In the genomic region with DNA sequence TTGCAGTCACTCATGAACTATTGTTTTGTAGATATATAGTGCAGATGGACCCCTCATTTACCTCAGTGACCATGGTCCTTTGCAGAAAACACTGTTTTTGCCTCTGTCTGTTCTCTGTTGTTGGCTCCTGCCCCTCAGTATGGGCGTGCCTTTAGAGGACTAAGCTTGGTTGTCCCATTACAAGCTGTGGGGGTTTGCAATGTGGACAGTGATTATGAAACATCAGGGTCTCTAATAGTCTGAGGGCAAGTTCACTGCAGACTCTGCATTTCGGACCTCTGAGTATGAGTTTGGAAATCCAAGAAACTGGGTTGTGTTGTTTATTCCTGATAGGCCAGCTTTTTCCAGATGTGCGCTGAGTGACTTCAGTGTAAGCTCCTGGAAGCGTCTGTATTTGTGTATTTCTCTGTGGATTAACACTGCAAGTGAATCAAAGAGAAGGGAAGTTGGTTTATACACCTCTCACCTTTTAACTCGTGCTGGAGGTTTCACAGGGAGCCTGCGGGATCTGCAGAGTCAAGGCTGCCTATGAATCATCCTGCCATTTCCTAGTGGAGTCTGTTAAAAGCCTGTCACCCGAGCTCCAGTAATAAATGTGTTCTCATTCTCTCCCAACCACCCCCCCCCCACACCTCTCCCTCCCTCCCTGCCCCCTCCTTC, we compare ENCODE assay signal across 10 mouse cellular contexts. TPM values are rescaled to one million over a fixed set of nuclear protein-coding genes. Genes with fewer than 3 reads are reported as not detected.
DNase-seq lines count a peak whose midpoint lies in the region; ATAC-seq and TF ChIP-seq lines count a peak whose summit lies in the region.
"Had no signal": no experiment of that assay in that cellular context is flagged by ENCODE, and none has a peak within 500 bp of the region (broad histone marks: within the 10 kb centered on the region; RNA-seq: fewer than 3 reads in every experiment).

No protein-coding gene starts in this region.

- no peaks in the 10 kb centered on the region for H3K27me3 ChIP-seq in embryonic facial prominence, embryonic 11.5 days (ENCODE audit: control insufficient read depth, insufficient read depth, low read length)
- no peaks in the 10 kb centered on the region for H3K27me3 ChIP-seq in embryonic facial prominence, embryonic 10.5 days (replicated peaks; ENCODE audit: low read depth, poor library complexity, severe bottlenecking)
- H3K27me3 ChIP-seq in kidney, postnatal 0 days (ENCODE audit: insufficient read depth, low read length): no peaks in the 10 kb centered on the region
- no peaks in the 10 kb centered on the region; the same call in 1 of the 2 replicates for H3K27me3 ChIP-seq in midbrain, embryonic 16.5 days (ENCODE audit: control insufficient read depth, insufficient read depth, low read depth, low read length)
- H3K27me3 ChIP-seq: liver, embryonic 12.5 days had no signal

- H3K36me3 ChIP-seq in embryonic facial prominence, embryonic 11.5 days (replicated peaks; ENCODE audit: control insufficient read depth, insufficient read depth, low read depth, low read length): no peaks in the 10 kb centered on the region
- H3K36me3 ChIP-seq in embryonic facial prominence, embryonic 10.5 days (replicated peaks): no peaks in the 10 kb centered on the region
- no peaks in the 10 kb centered on the region for H3K36me3 ChIP-seq in kidney, postnatal 0 days (ENCODE audit: insufficient read depth, low read length)
- no peaks in the 10 kb centered on the region for H3K36me3 ChIP-seq in midbrain, embryonic 16.5 days (ENCODE audit: control insufficient read depth, insufficient read depth, low read length)
- H3K36me3 ChIP-seq: liver, embryonic 12.5 days had no signal

- H3K9ac ChIP-seq in embryonic facial prominence, embryonic 11.5 days (replicated peaks; ENCODE audit: low read length): no peak overlapping the region
- H3K9ac ChIP-seq in kidney, postnatal 0 days (ENCODE audit: low read depth, low read length): no peak overlapping the region
- H3K9ac ChIP-seq in midbrain, embryonic 16.5 days (ENCODE audit: low read depth, low read length): no peak overlapping the region
- H3K9ac ChIP-seq: liver, embryonic 12.5 days had no signal

- no peak overlapping the region for H3K4me2 ChIP-seq in embryonic facial prominence, embryonic 11.5 days (ENCODE audit: low read depth, low read length)
- no peak overlapping the region for H3K4me2 ChIP-seq in kidney, postnatal 0 days (ENCODE audit: low read length)
- H3K4me2 ChIP-seq in midbrain, embryonic 16.5 days (ENCODE audit: low read length): no peak overlapping the region
- H3K4me2 ChIP-seq: liver, embryonic 12.5 days had no signal

- H3K27ac ChIP-seq in embryonic facial prominence, embryonic 11.5 days (replicated peaks; ENCODE audit: low read depth, low read length): no peak overlapping the region
- H3K27ac ChIP-seq in embryonic facial prominence, embryonic 10.5 days (replicated peaks): no peak overlapping the region
- H3K27ac ChIP-seq in kidney, postnatal 0 days: no peak overlapping the region
- H3K27ac ChIP-seq in midbrain, embryonic 16.5 days (ENCODE audit: low read length): no peak overlapping the region
- H3K27ac ChIP-seq: liver, embryonic 12.5 days had no signal

- H3K4me1 ChIP-seq in embryonic facial prominence, embryonic 11.5 days (ENCODE audit: control insufficient read depth, insufficient read depth, low read length): no peaks in the 10 kb centered on the region
- 0 out of 2 replicates have a peak, but pooled peaks cover 7% of the 10 kb centered on the region for H3K4me1 ChIP-seq in embryonic facial prominence, embryonic 10.5 days
- 0 out of 2 replicates have a peak, but pooled peaks cover 3% of the 10 kb centered on the region for H3K4me1 ChIP-seq in kidney, postnatal 0 days (replicated peaks; ENCODE audit: insufficient read depth, low read length)
- H3K4me1 ChIP-seq in midbrain, embryonic 16.5 days (ENCODE audit: control insufficient read depth, insufficient read depth, low read length): peaks cover 12% of the 10 kb centered on the region

- DNase-seq in embryonic facial prominence, embryonic 11.5 days (ENCODE audit: low spot score): peak; percentile 8
- no peak for DNase-seq in embryonic facial prominence, embryonic 10.5 days (ENCODE audit: low spot score)
- peak; percentile 40 for DNase-seq in kidney, postnatal 0 days (ENCODE audit: low spot score)
- DNase-seq in kidney, postnatal 14 days: no peak
- peak; percentile 45 for DNase-seq in adrenal gland, postnatal 10 days
- DNase-seq in ovary, postnatal 10 days (ENCODE audit: low spot score): no peak
- DNase-seq in thymus, postnatal 0 days (ENCODE audit: low spot score): no peak

- no peaks in the 10 kb centered on the region for H3K9me3 ChIP-seq in embryonic facial prominence, embryonic 11.5 days (replicated peaks; ENCODE audit: control insufficient read depth, low read length)
- H3K9me3 ChIP-seq in embryonic facial prominence, embryonic 10.5 days: no peaks in the 10 kb centered on the region
- H3K9me3 ChIP-seq in kidney, postnatal 0 days (replicated peaks; ENCODE audit: low read length): no peaks in the 10 kb centered on the region
- H3K9me3 ChIP-seq in midbrain, embryonic 16.5 days (replicated peaks; ENCODE audit: control insufficient read depth, low read length, poor library complexity, severe bottlenecking): no peaks in the 10 kb centered on the region

- 55% methylated on average over 7 of the region's 7 CpGs for WGBS in embryonic facial prominence, embryonic 11.5 days
- WGBS in embryonic facial prominence, embryonic 10.5 days: 63% methylated on average over 7 of the region's 7 CpGs
- 31% methylated on average over 7 of the region's 7 CpGs for WGBS in kidney, postnatal 0 days
- WGBS in midbrain, embryonic 16.5 days: 52% methylated on average over 7 of the region's 7 CpGs

- TF ChIP-seq CTCF in kidney, postnatal 0 days (IDR thresholded peaks at IDR 0.05; ENCODE audit: low read depth): no peak

- ATAC-seq in embryonic facial prominence, embryonic 11.5 days (replicated peaks; ENCODE audit: insufficient number of reproducible peaks, low FRiP score, low TSS enrichment, low read depth): no peak
- no peak for ATAC-seq in kidney, postnatal 0 days (replicated peaks; ENCODE audit: low FRiP score, low read depth)
- peak; percentile 59; the same call in 1 of the 2 replicates for ATAC-seq in midbrain, embryonic 16.5 days
- ATAC-seq: intestine, embryonic 16.5 days; liver, embryonic 12.5 days had no signal

- H3K4me3 ChIP-seq in embryonic facial prominence, embryonic 11.5 days (ENCODE audit: low read depth, low read length): no peak overlapping the region
- no peak overlapping the region for H3K4me3 ChIP-seq in embryonic facial prominence, embryonic 10.5 days
- no peak overlapping the region for H3K4me3 ChIP-seq in kidney, postnatal 0 days (replicated peaks; ENCODE audit: low read depth, low read length)
- H3K4me3 ChIP-seq in midbrain, embryonic 16.5 days (ENCODE audit: low read depth, low read length): no peak overlapping the region
- H3K4me3 ChIP-seq: liver, embryonic 12.5 days had no signal

RNA-seq across cellular contexts. Expression of gene Fam129a, which starts 58.7 kb away (rescaled TPM):
- 1.4 and 1.9 TPM in 2 replicates for polyA plus RNA-seq in embryonic facial prominence, embryonic 11.5 days (2014; fragmentation: Nextera tagmentation; extraction: Ambion mirVana)
- polyA plus RNA-seq in embryonic facial prominence, embryonic 10.5 days (2016; fragmentation: Nextera tagmentation; extraction: Ambion mirVana): 0.53 and 1.00 TPM in 2 replicates
- polyA plus RNA-seq in kidney, postnatal 0 days (2015; fragmentation: Nextera tagmentation; extraction: Ambion mirVana): 12.6 and 13.7 TPM in 2 replicates
- 10 to 100 TPM; 47.8 to 80.8 TPM for total RNA-seq in adrenal gland, postnatal 10 days (2021)
- polyA plus RNA-seq in midbrain, embryonic 16.5 days (2015; fragmentation: Nextera tagmentation; extraction: Ambion mirVana): 0.70 and 1.0 TPM in 2 replicates
- 10.9 and 12.6 TPM in 2 replicates for polyA plus RNA-seq in thymus, postnatal 0 days (2015; fragmentation: Nextera tagmentation; extraction: Ambion mirVana)

Comparison
In these comparisons a context has a peak if more than half of its experiments do, and no peak if none do; other contexts are left out.
1. DNase-seq: peak in embryonic facial prominence, embryonic 11.5 days (single experiment), kidney, postnatal 0 days (single experiment) and adrenal gland, postnatal 10 days (single experiment); none in embryonic facial prominence, embryonic 10.5 days (single experiment), kidney, postnatal 14 days (single experiment), ovary, postnatal 10 days (single experiment) and thymus, postnatal 0 days (single experiment).